Mouse (Mus musculus): ENCODE results near the gene Acer2.

DNA sequence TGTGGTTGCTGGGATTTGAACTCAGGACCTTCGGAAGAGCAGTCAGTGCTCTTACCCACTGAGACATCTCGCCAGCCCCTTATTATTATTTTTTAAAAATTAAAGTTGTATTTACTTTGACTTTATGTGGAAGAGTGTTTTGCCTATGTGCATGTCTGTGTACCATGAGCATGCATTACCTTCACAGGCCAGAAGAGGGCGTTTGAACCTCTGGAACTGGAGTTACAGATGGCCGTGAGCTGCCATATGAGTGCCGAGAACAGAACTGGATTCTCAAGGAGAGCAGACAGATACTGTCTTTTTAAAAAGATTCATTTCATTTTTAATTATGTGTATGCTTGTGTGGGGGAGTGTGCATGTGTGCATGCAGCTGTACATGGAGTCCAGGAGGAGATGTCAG lies 13.7 kb downstream of the Acer2 start:
- TF ChIP-seq CTCF (conservative IDR thresholded peaks at IDR 0.05; ENCODE audit: low read length) = peak; percentile 79
- TF ChIP-seq NANOG (IDR thresholded peaks at IDR 0.05; ENCODE audit: borderline replicate concordance, low read length) = no peak
- no peak for TF ChIP-seq POU5F1 (IDR thresholded peaks at IDR 0.05; ENCODE audit: borderline replicate concordance, low read length)
